Mouse (Mus musculus) heart, embryonic 15.5 days (tissue): Measurements from ENCODE around the gene Gja5. TPM values are rescaled to one million over a fixed set of nuclear protein-coding genes. Genes with fewer than 3 reads are reported as not detected.

Experiments used
- ATAC-seq: fragments of 200-750 bp; cut with Nextera tagmentation; replicated peaks from 2 replicates; pipeline ENCODE4 v1.8.0; 2017; ENCODE audit warnings: low read depth, moderate TSS enrichment; ENCODE audit not compliant: insufficient number of reproducible peaks, insufficient read depth, low FRiP score
- H3K27ac ChIP-seq: fragments of 300-500 bp; sonication (generic); 2 replicates; pipeline ENCODE4 v1.5.1; 2015; ENCODE audit warnings: mild to moderate bottlenecking, inconsistent platforms
- H3K27me3 ChIP-seq: fragments of 300-500 bp; sonication (generic); 2 replicates; pipeline ENCODE4 v1.6.1; 2015; ENCODE audit warnings: inconsistent platforms
- H3K36me3 ChIP-seq: fragments of 300-500 bp; sonication (generic); 2 replicates; pipeline ENCODE4 v1.6.1; 2015; ENCODE audit warnings: mild to moderate bottlenecking, inconsistent platforms
- H3K4me1 ChIP-seq: fragments of 300-500 bp; sonication (generic); replicated peaks from 2 replicates; pipeline ENCODE4 v1.6.1; 2015; ENCODE audit warnings: inconsistent platforms
- H3K4me2 ChIP-seq: fragments of 300-500 bp; sonication (generic); 2 replicates; pipeline ENCODE4 v1.6.1; 2015; ENCODE audit warnings: inconsistent platforms, mild to moderate bottlenecking, moderate library complexity
- H3K4me3 ChIP-seq: fragments of 300-500 bp; sonication (generic); 2 replicates; pipeline ENCODE4 v1.5.1; 2015; ENCODE audit warnings: mild to moderate bottlenecking, inconsistent platforms
- H3K9ac ChIP-seq: fragments of 300-500 bp; sonication (generic); 2 replicates; pipeline ENCODE4 v1.6.1; 2015; ENCODE audit warnings: mild to moderate bottlenecking, inconsistent platforms
- H3K9me3 ChIP-seq: fragments of 300-500 bp; sonication (generic); replicated peaks from 2 replicates; pipeline ENCODE4 v1.6.1; 2016; ENCODE audit warnings: inconsistent platforms
- WGBS: fragments of 180-500 bp; shearing (Covaris S2); methylation state at CpG from one replicate; pipeline ENCODE4 v1.1.7; 2015; ENCODE audit warnings: mixed read lengths; 5-methylcytosine and 5-hydroxymethylcytosine counted together
- polyA plus RNA-seq: library from polyadenylated mRNA; unstranded; fragments of >200 nt; fragmentation: Nextera tagmentation; extraction: Ambion mirVana; gene quantifications from 2 replicates; pipeline ENCODE4 v1.2.1, GENCODE M21; 2015

Gja5 gene
- polyA plus RNA-seq, 1 experiment from 2014 or later = 78.7 TPM

DNA sequence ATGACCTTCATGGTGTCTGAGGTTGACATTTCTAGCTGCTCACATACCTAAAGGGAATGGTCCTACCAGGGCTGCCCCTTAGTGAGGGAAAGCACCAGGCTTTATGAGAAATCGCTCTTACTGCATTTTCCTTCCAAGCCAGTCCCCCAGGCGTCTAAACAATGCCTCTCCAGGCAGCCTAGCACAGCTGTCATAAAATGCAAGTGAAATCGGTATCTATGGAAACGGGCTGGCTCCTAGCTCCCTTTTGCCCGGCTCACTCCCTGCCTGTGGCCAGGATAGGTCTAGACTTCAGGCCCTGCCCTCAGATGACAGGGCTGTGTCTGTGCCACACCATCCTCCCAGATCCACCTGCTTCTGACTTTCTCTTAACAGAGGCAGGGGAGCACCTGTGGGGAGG lies 33.1 kb downstream of the Gja5 start:
- no peaks in the 10 kb centered on the region for H3K36me3 ChIP-seq
- H3K9ac ChIP-seq = no peak overlapping the region
- no peak overlapping the region for H3K4me2 ChIP-seq
- H3K4me1 ChIP-seq = 0 out of 2 replicates have a peak, but pooled peaks cover 3% of the 10 kb centered on the region
- H3K27ac ChIP-seq = no peak overlapping the region
- no peak overlapping the region for H3K4me3 ChIP-seq
- H3K9me3 ChIP-seq = no peaks in the 10 kb centered on the region
- no peak for ATAC-seq
- WGBS = 46% methylated on average over 5 of the region's 5 CpGs
- H3K27me3 ChIP-seq = peaks cover 14% of the 10 kb centered on the region

DNA sequence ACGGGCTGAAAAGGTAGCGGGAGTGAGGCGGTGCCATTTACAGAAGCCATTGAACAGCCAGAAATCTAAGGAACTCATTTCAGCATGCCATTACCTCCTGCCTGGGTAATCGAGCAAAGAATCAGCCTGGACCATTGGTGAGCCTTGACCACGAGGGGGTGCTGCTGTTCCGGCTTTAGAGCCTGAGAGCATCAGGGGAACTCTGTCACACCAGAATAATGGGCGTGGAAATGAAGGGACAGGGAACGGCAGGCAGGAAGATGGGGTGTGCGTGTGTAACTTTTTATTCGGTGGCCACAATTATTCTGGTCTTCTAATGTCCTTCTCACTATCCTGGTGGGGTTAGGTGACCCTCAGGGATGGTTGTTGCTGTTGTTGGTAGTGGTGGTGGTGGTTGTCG lies 34.2 kb downstream of the Gja5 start:
- Histone ChIP-seq H3K4me1 (0 out of 2 replicates have a peak, but pooled peaks cover 3% of the 10 kb centered on the region), H3K9ac (no peak overlapping the region), H3K4me2 (peak overlapping the region; percentile 49), H3K27ac (no peak overlapping the region), H3K4me3 (peak overlapping the region; percentile 21; the same call in 1 of the 2 replicates), H3K27me3 (peaks cover 14% of the 10 kb centered on the region), H3K36me3 (no peaks in the 10 kb centered on the region), H3K9me3 (no peaks in the 10 kb centered on the region)
- WGBS = 7% methylated on average over 11 of the region's 11 CpGs
- ATAC-seq = peak; percentile 68; the same call in 1 of the 2 replicates

DNA sequence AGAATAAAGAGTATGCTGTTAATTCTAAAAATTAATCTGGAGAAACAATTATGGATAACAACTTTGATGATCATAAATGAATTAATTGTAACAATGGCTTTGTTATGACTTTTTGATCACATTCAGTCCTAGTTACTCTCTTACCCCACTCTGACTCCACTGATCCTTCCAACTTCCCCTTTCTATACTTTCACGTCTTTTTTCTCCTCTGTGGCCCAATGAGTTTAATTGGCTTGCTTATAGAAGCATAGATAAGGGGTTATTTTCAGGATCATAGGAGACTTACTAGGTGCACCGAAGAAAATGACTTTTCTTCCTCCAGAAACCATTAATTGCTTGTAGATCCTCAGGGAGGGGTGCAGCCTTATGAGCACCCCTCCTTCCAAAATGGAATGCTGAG lies 38.2 kb downstream of the Gja5 start:
- 71% methylated on average over 2 of the region's 2 CpGs for WGBS
- H3K36me3 ChIP-seq = no peaks in the 10 kb centered on the region
- 0 out of 2 replicates have a peak, but pooled peaks cover 3% of the 10 kb centered on the region for H3K4me1 ChIP-seq
- H3K9me3 ChIP-seq = no peaks in the 10 kb centered on the region
- H3K9ac ChIP-seq = no peak overlapping the region
- H3K4me3 ChIP-seq = no peak overlapping the region
- H3K27ac ChIP-seq = no peak overlapping the region
- H3K27me3 ChIP-seq = peaks cover 5% of the 10 kb centered on the region
- no peak for ATAC-seq
- no peak overlapping the region for H3K4me2 ChIP-seq

DNA sequence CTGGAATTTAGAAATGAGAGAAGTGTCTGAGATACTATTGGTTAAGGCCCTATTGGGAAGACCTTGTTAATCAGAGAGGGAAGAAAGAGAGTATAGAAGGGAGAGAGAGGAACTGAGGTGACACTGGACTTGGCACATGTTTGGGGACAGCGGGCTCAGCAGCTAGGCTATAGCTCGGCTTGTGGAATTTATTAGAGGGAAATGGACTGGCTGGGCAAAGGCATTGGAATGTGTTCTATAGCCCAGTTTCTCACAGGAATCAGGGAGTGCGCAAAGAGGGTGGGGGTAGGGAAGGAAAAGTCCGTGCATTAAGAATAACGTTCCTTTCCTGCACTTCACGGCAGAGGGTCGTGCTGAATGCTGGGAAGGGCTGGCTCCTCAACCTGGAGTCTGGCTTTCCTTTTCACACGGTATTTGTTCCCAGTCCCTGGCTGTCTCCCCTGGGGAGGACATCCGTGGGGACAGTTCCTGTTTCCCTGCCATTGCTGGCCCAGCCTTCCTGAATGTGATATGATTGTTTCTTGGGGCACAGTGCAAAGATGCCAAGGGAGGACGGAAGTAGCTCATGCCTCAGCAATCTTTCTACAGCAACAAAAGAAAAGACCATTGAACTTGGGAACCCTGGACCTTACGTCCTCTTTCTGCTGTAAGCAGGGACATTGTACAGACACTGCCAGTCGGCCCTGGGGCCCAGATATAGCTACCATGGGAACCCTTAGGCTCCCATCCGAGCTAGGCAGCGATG lies 49.2 kb downstream of the Gja5 start:
- Histone ChIP-seq H3K27ac (peak overlapping the region; percentile 68), H3K4me2 (peak overlapping the region; percentile 43), H3K9me3 (no peaks in the 10 kb centered on the region), H3K27me3 (no peaks in the 10 kb centered on the region), H3K36me3 (no peaks in the 10 kb centered on the region), H3K4me1 (peaks cover 17% of the 10 kb centered on the region), H3K4me3 (no peak overlapping the region), H3K9ac (no peak overlapping the region)
- peak; percentile 78 for ATAC-seq
- WGBS = 27% methylated on average over 14 of the region's 14 CpGs

DNA sequence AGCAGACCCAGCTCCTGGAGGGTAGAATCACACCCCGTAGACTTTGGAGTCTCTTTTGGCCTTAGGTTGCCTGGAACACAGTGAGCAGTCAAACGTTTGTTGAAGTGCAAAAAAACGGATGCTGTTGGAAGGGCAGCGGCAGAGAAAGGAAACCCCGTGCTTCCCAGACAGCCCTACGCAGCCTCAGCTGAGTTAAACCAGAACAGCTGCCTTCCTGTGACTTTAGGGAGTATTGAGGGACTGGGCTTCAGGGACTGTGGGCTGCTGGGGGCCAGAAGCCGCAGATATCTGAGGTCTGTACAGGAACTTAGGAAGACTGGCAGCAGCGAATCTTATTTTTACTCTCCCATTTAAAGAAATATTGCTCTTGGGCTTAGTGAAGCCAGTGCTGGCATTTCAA lies 56.1 kb downstream of the Gja5 start:
- H3K9ac ChIP-seq = no peak overlapping the region
- 0 out of 2 replicates have a peak, but pooled peaks cover 4% of the 10 kb centered on the region for H3K27me3 ChIP-seq
- no peak overlapping the region for H3K4me3 ChIP-seq
- no peaks in the 10 kb centered on the region for H3K9me3 ChIP-seq
- H3K4me2 ChIP-seq = peak overlapping the region; percentile 15; the same call in 1 of the 2 replicates
- H3K36me3 ChIP-seq = no peaks in the 10 kb centered on the region
- 0 out of 2 replicates have a peak, but pooled peaks have one; percentile 64 for ATAC-seq
- WGBS = 15% methylated on average over 8 of the region's 8 CpGs
- peaks cover 7% of the 10 kb centered on the region for H3K4me1 ChIP-seq
- H3K27ac ChIP-seq = peak overlapping the region; percentile 12; the same call in 1 of the 2 replicates

DNA sequence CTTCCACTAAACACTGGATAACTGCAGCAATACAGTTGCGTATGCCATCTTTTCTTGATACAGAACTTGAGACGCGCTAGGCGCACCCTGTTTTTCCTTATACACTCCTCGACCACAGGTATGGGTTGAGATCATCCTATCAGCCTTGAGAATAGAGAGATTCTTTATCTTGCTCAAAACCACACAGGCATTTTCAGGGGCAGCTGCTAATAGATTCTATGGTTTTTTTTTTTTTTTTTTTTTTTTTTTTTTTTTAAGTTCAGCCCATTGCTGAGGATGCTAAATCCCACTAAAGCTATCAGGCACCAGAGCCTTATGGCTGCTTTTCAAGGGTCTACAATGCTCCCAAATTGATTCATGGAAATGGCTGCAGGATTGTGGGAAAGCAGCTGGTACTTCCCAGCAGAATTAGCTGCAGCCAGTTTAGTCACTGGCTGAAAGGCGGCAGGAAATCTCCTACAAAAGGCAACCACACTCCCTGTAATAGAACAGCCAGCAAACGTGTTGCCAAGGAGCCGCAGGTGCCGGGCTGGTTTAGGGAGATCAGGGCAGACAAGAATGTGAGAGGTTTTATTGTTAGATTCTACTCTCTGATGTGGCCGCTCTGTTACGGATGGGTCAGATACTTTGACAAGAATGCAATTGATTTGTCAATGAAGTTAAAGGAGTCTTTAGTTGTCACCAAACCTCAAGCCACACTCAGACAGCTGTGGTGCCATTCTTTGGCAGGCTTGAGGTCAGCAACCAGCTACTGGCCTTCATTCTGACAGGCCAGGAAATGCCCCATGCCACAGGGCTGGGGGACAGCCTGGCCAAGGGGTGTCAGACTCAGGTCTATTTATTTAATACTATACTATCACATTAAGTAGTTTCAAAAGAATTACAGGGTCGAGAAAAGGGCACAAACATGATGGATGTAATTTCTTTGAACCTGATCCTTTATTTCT lies 58.9 kb downstream of the Gja5 start:
- Histone ChIP-seq H3K36me3 (no peaks in the 10 kb centered on the region), H3K9ac (no peak overlapping the region), H3K27ac (no peak overlapping the region), H3K4me1 (peaks cover 7% of the 10 kb centered on the region), H3K4me2 (no peak overlapping the region), H3K9me3 (no peaks in the 10 kb centered on the region), H3K4me3 (no peak overlapping the region), H3K27me3 (0 out of 2 replicates have a peak, but pooled peaks cover 4% of the 10 kb centered on the region)
- WGBS = 69% methylated on average over 12 of the region's 12 CpGs
- no peak for ATAC-seq

DNA sequence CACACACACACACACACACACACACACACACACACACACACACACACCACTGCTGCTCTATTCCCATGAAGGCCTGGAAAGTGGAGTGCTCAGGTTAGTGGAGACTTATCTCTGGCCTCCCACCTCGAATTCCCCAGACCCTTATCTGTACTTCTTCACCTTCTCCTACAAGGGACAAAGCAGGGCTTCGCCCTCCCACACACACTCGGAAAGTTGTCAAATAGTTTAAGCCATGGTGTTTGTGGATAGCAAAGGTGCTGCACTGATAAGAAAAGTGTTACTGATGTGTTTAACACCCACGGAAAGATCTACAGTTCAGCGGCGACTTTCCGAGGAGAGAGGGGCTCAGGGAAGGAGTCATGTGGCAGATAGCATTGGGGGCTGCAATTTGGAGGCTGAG lies 66.5 kb downstream of the Gja5 start:
- Histone ChIP-seq H3K4me2 (no peak overlapping the region), H3K9me3 (no peaks in the 10 kb centered on the region)

DNA sequence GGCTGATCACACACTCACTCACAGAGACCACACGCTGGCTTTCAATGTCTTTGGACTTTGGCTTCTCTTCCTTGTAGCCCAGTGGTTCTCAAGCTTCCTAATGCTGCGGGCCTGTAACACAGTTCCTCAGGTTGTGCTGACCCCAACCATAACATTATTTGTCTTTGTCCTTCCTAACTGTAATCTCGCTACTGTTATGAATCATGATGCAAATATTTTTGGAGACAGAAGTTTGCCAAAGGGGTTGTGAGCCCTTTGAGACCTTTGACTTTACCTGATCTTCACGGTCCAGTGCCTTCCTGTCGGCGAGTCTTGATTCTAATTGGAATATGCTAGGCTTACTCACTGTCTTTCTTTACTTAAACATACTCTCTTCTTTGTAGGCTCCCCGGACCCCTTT lies 70.0 kb downstream of the Gja5 start:
- Histone ChIP-seq H3K4me3 (no peak overlapping the region), H3K9me3 (no peaks in the 10 kb centered on the region), H3K9ac (no peak overlapping the region), H3K36me3 (no peaks in the 10 kb centered on the region), H3K27ac (no peak overlapping the region), H3K4me2 (no peak overlapping the region), H3K4me1 (peaks cover 21% of the 10 kb centered on the region), H3K27me3 (no peaks in the 10 kb centered on the region)
- 81% methylated on average over 7 of the region's 7 CpGs for WGBS
- ATAC-seq = no peak

More for the DNA sequence above, 66.5 kb downstream of the Gja5 start:
- ATAC-seq = peak; percentile 82
- peak overlapping the region; percentile 77 for H3K27ac ChIP-seq
- no peaks in the 10 kb centered on the region for H3K36me3 ChIP-seq
- 11% methylated on average over 7 of the region's 7 CpGs for WGBS
- H3K4me1 ChIP-seq = peaks cover 18% of the 10 kb centered on the region
- no peaks in the 10 kb centered on the region for H3K27me3 ChIP-seq
- H3K4me3 ChIP-seq = no peak overlapping the region
- H3K9ac ChIP-seq = no peak overlapping the region

DNA sequence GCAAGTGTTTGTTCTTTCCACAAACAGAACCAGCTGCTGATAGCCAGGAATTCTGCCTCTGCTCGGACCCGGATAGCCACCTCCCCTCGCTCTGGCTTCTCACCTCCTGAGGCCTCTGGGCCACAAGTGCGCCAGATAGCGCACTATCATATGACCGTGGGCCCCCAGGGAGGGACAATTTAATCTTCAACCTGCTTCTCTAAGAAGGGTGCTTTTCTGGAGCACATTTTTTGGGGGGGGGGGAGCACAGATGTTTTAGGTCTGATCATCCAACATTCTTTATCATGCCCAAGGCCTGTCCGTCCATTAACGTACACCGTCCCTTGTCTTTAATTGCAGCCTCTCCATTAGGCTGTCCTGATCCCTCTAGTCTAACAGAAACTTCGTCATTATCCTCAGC lies 71.1 kb downstream of the Gja5 start:
- H3K27ac ChIP-seq = no peak overlapping the region
- H3K9ac ChIP-seq = no peak overlapping the region; the same call in 1 of the 2 replicates
- 66% methylated on average over 10 of the region's 10 CpGs for WGBS
- H3K4me1 ChIP-seq = peaks cover 19% of the 10 kb centered on the region
- H3K27me3 ChIP-seq = no peaks in the 10 kb centered on the region
- ATAC-seq = no peak
- no peaks in the 10 kb centered on the region for H3K36me3 ChIP-seq
- H3K9me3 ChIP-seq = no peaks in the 10 kb centered on the region
- H3K4me3 ChIP-seq = no peak overlapping the region
- no peak overlapping the region for H3K4me2 ChIP-seq

DNA sequence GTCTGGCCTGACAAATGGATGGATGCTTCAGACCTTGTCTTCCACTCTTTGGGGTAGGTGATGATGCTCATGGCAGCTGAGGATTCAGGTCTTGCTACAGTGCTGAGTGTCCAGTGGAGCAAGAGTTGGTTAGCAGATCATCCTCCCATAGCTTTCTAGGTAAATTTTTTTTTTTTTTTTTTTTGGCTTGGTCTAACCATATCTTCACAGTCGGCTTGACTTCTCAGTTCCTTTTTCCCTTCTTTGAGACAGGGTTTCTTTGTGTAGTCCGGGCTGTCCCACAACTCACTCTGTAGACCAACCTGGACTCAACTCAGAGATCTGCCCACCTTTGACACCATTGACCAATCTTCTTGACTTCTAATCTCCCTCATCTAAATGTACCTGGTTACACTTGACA lies 73.0 kb downstream of the Gja5 start:
- Histone ChIP-seq H3K9me3 (no peaks in the 10 kb centered on the region), H3K9ac (no peak overlapping the region), H3K27ac (no peak overlapping the region), H3K27me3 (no peaks in the 10 kb centered on the region), H3K4me1 (peaks cover 11% of the 10 kb centered on the region), H3K4me2 (no peak overlapping the region), H3K4me3 (no peak overlapping the region), H3K36me3 (no peaks in the 10 kb centered on the region)
- WGBS = 77% methylated on average over 2 of the region's 2 CpGs
- no peak for ATAC-seq

DNA sequence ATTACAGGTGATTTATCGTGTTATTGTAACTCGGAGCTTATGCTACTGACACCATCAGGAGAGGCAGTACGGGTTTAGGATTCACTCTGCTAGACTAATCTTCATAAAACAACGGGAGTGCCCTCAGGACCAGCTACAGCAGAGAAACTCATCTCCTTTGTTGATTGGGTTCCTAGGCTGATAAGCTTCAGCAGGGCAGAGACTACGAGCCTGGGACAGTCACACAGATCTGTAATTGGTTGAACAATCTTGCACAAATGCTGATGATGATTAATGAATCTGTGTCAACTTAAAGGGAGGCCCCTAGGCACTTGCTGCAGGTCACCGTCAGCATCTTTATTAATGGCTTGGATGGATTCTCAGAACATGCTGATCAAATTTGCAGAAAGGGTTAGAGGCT lies 74.0 kb downstream of the Gja5 start:
- 57% methylated on average over 6 of the region's 6 CpGs for WGBS

More for the DNA sequence above, 74.0 kb downstream of the Gja5 start:
- Histone ChIP-seq H3K4me2 (no peak overlapping the region), H3K27ac (no peak overlapping the region), H3K36me3 (no peaks in the 10 kb centered on the region), H3K4me3 (no peak overlapping the region), H3K4me1 (peaks cover 11% of the 10 kb centered on the region), H3K9me3 (no peaks in the 10 kb centered on the region), H3K9ac (no peak overlapping the region), H3K27me3 (no peaks in the 10 kb centered on the region)
- ATAC-seq = no peak
